Mouse (Mus musculus) forebrain, embryonic 14.5 days (tissue): Measurements from ENCODE around the gene Slc7a8. TPM values are rescaled to one million over a fixed set of nuclear protein-coding genes. Genes with fewer than 3 reads are reported as not detected.

Experiments
- ATAC-seq: fragments of 200-750 bp; cut with Nextera tagmentation; 2 replicates; pipeline ENCODE4 v1.8.0; 2017; ENCODE audit warnings: mild to moderate bottlenecking, moderate library complexity
- DNase-seq: peaks from one replicate; pipeline ENCODE4 v3.0.0-alpha.2; 2015; ENCODE audit warnings: low spot score
- H3K27ac ChIP-seq: fragments of 300-500 bp; sonication (generic); 2 replicates; pipeline ENCODE4 v1.5.1; 2014; ENCODE audit warnings: low read depth, mild to moderate bottlenecking, control low read depth, low read length, moderate library complexity
- H3K27me3 ChIP-seq: fragments of 300-500 bp; sonication (generic); replicated peaks from 2 replicates; pipeline ENCODE4 v1.6.1; 2014; ENCODE audit warnings: low read length, control low read depth, mixed read lengths; ENCODE audit not compliant: control insufficient read depth, insufficient read depth
- H3K36me3 ChIP-seq: fragments of 300-500 bp; sonication (generic); 2 replicates; pipeline ENCODE4 v1.6.1; 2014; ENCODE audit warnings: low read length, control low read depth; ENCODE audit not compliant: control insufficient read depth, insufficient read depth
- H3K4me1 ChIP-seq: fragments of 300-500 bp; sonication (generic); 2 replicates; pipeline ENCODE4 v1.6.1; 2014; ENCODE audit warnings: antibody characterized with exemption, low read length, control low read depth; ENCODE audit not compliant: control insufficient read depth, insufficient read depth
- H3K4me2 ChIP-seq: fragments of 300-500 bp; sonication (generic); 2 replicates; pipeline ENCODE4 v1.6.1; 2014; ENCODE audit warnings: mild to moderate bottlenecking, control low read depth, low read length
- H3K4me3 ChIP-seq: fragments of 300-500 bp; sonication (generic); 2 replicates; pipeline ENCODE4 v1.5.1; 2014; ENCODE audit warnings: low read depth, low read length, control low read depth
- H3K9ac ChIP-seq: fragments of 300-500 bp; sonication (generic); 2 replicates; pipeline ENCODE4 v1.6.1; 2014; ENCODE audit warnings: mild to moderate bottlenecking, low read length, control low read depth, moderate library complexity
- H3K9me3 ChIP-seq: fragments of 300-500 bp; sonication (generic); replicated peaks from 2 replicates; pipeline ENCODE4 v1.6.1; 2016; ENCODE audit warnings: low read length, control low read depth, mixed read lengths; ENCODE audit not compliant: control insufficient read depth
- WGBS: fragments of 180-500 bp; shearing (Covaris S2); extraction: QIAGEN DNeasy Blood & Tissue Kit; methylation state at CpG from one replicate; pipeline ENCODE4 v1.1.7; 2014; 5-methylcytosine and 5-hydroxymethylcytosine counted together
- polyA plus RNA-seq: library from polyadenylated mRNA; unstranded; fragments of >200 nt; fragmentation: Nextera tagmentation; extraction: Ambion mirVana; gene quantifications from 2 replicates; pipeline ENCODE4 v1.2.1, GENCODE M21; 2014

Slc7a8 gene
- polyA plus RNA-seq, 1 experiment from 2014 or later, result 6.9 TPM

GRCm38 (mm10) chr14:54751768-54752167, 30.0 kb downstream of the Slc7a8 start:
- Histone ChIP-seq H3K4me2 (no peak overlapping the region), H3K36me3 (no peaks in the 10 kb centered on the region), H3K27ac (no peak overlapping the region), H3K4me1 (peaks cover 4% of the 10 kb centered on the region; the same call in 1 of the 2 replicates), H3K9ac (no peak overlapping the region), H3K4me3 (no peak overlapping the region), H3K27me3 (no peaks in the 10 kb centered on the region), H3K9me3 (no peaks in the 10 kb centered on the region)
- ATAC-seq (no peak), DNase-seq (no peak)
- WGBS, result 89% methylated on average over 1 of the region's 1 CpGs

GRCm38 (mm10) chr14:54749238-54749637, 32.5 kb downstream of the Slc7a8 start:
- Histone ChIP-seq H3K9ac (no peak overlapping the region), H3K4me3 (no peak overlapping the region), H3K27ac (no peak overlapping the region), H3K27me3 (no peaks in the 10 kb centered on the region), H3K4me2 (no peak overlapping the region), H3K9me3 (no peaks in the 10 kb centered on the region), H3K4me1 (peaks cover 4% of the 10 kb centered on the region; the same call in 1 of the 2 replicates), H3K36me3 (no peaks in the 10 kb centered on the region)
- ATAC-seq (no peak), DNase-seq (no peak)
- WGBS, result 75% methylated on average over 4 of the region's 4 CpGs

- Histone ChIP-seq H3K4me2 (no peak overlapping the region), H3K27ac (no peak overlapping the region), H3K36me3 (no peaks in the 10 kb centered on the region), H3K4me3 (no peak overlapping the region), H3K27me3 (no peaks in the 10 kb centered on the region), H3K9me3 (no peaks in the 10 kb centered on the region), H3K4me1 (peaks cover under 1% of the 10 kb centered on the region; the same call in 1 of the 2 replicates), H3K9ac (no peak overlapping the region)
- DNase-seq, result no peak
- WGBS, result 86% methylated on average over 16 of the region's 16 CpGs
- ATAC-seq, result no peak
Measured at GRCm38 (mm10) chr14:54747942-54748917, 33.5 kb downstream of the Slc7a8 start.

GRCm38 (mm10) chr14:54746038-54746437, 35.7 kb downstream of the Slc7a8 start:
- no peak overlapping the region for H3K9ac ChIP-seq
- H3K36me3 ChIP-seq, result no peaks in the 10 kb centered on the region
- ATAC-seq, result no peak
- H3K9me3 ChIP-seq, result no peaks in the 10 kb centered on the region
- no peak overlapping the region for H3K4me3 ChIP-seq
- H3K27ac ChIP-seq, result no peak overlapping the region
- WGBS, result 92% methylated on average over 9 of the region's 9 CpGs
- H3K27me3 ChIP-seq, result no peaks in the 10 kb centered on the region
- no peak for DNase-seq
- no peak overlapping the region for H3K4me2 ChIP-seq
- H3K4me1 ChIP-seq, result no peaks in the 10 kb centered on the region

- ATAC-seq (no peak), DNase-seq (no peak)
- Histone ChIP-seq H3K27me3 (no peaks in the 10 kb centered on the region), H3K27ac (no peak overlapping the region), H3K36me3 (no peaks in the 10 kb centered on the region), H3K9me3 (no peaks in the 10 kb centered on the region), H3K9ac (no peak overlapping the region), H3K4me1 (no peaks in the 10 kb centered on the region), H3K4me3 (no peak overlapping the region), H3K4me2 (no peak overlapping the region)
- WGBS, result 81% methylated on average over 8 of the region's 8 CpGs
Measured at GRCm38 (mm10) chr14:54744473-54744872, 37.3 kb downstream of the Slc7a8 start.

GRCm38 (mm10) chr14:54742375-54742774, 39.4 kb downstream of the Slc7a8 start:
- Histone ChIP-seq H3K4me2 (no peak overlapping the region), H3K4me1 (no peaks in the 10 kb centered on the region), H3K27me3 (no peaks in the 10 kb centered on the region), H3K9ac (no peak overlapping the region), H3K36me3 (no peaks in the 10 kb centered on the region), H3K9me3 (no peaks in the 10 kb centered on the region), H3K27ac (no peak overlapping the region), H3K4me3 (no peak overlapping the region)
- WGBS, result 81% methylated on average over 2 of the region's 2 CpGs
- ATAC-seq, result no peak
- no peak for DNase-seq

- Histone ChIP-seq H3K36me3 (no peaks in the 10 kb centered on the region), H3K4me3 (no peak overlapping the region), H3K27ac (no peak overlapping the region), H3K4me2 (no peak overlapping the region), H3K27me3 (no peaks in the 10 kb centered on the region), H3K4me1 (no peaks in the 10 kb centered on the region), H3K9me3 (no peaks in the 10 kb centered on the region), H3K9ac (no peak overlapping the region)
- DNase-seq (no peak), ATAC-seq (no peak)
- 91% methylated on average over 6 of the region's 6 CpGs for WGBS
Measured at GRCm38 (mm10) chr14:54741721-54742120, 40.0 kb downstream of the Slc7a8 start.

- DNase-seq, result no peak
- no peak overlapping the region for H3K4me3 ChIP-seq
- no peaks in the 10 kb centered on the region for H3K9me3 ChIP-seq
- H3K9ac ChIP-seq, result no peak overlapping the region
- no peak overlapping the region for H3K27ac ChIP-seq
- H3K27me3 ChIP-seq, result no peaks in the 10 kb centered on the region
- H3K4me2 ChIP-seq, result no peak overlapping the region
- ATAC-seq, result no peak
- WGBS, result 45% methylated on average over 10 of the region's 10 CpGs
- H3K36me3 ChIP-seq, result no peaks in the 10 kb centered on the region
- H3K4me1 ChIP-seq, result no peaks in the 10 kb centered on the region; the same call in 1 of the 2 replicates
Measured at GRCm38 (mm10) chr14:54737634-54738033, 44.1 kb downstream of the Slc7a8 start.
